Mouse (Mus musculus) liver, embryonic 14.5 days (tissue): Measurements from ENCODE around the gene Cenpi. TPM values are rescaled to one million over a fixed set of nuclear protein-coding genes. Genes with fewer than 3 reads are reported as not detected.
"Not testable (repeated sequence)": the region's sequence is repeated elsewhere in the genome, so short reads cannot be mapped to it uniquely, and the experiment has no call there.

Source experiments
- ATAC-seq: fragments of 200-750 bp; cut with Nextera tagmentation; 2 replicates; pipeline ENCODE4 v1.8.0; 2017; ENCODE audit warnings: moderate number of reproducible peaks, mild to moderate bottlenecking, moderate library complexity; ENCODE audit not compliant: insufficient read depth
- DNase-seq, 3 experiments: peaks; one replicate each; pipeline ENCODE4 v3.0.0-alpha.2; 2012 to 2013; ENCODE audit warnings: low read depth in 3 of 3, low spot score in 3 of 3
- H3K27ac ChIP-seq: fragments of 300-500 bp; sonication (generic); 2 replicates; pipeline ENCODE4 v1.5.1; 2014; ENCODE audit warnings: moderate library complexity, mild to moderate bottlenecking, control low read depth, inconsistent platforms
- H3K27me3 ChIP-seq: fragments of 300-500 bp; sonication (generic); 2 replicates; pipeline ENCODE4 v1.6.1; 2014; ENCODE audit warnings: mild to moderate bottlenecking, low read length, moderate library complexity; ENCODE audit not compliant: control insufficient read depth, insufficient read depth
- H3K36me3 ChIP-seq: fragments of 300-500 bp; sonication (generic); replicated peaks from 2 replicates; pipeline ENCODE4 v1.6.1; 2014; ENCODE audit warnings: low read depth; ENCODE audit not compliant: control insufficient read depth, insufficient read depth
- H3K4me1 ChIP-seq, 2 experiments: fragments of 200-500 bp in 1 of 2; fragments of 300-500 bp in 1 of 2; sonication (generic) in 1 of 2; replicated peaks; 2 replicates each; pipeline ENCODE4 v1.6.1; 2012 to 2014; ENCODE audit warnings: antibody characterized with exemption in 1 of 2, inconsistent platforms in 1 of 2, low read length in 1 of 2; ENCODE audit not compliant: control insufficient read depth in 2 of 2, insufficient read depth in 2 of 2
- H3K4me2 ChIP-seq: fragments of 300-500 bp; sonication (generic); 2 replicates; pipeline ENCODE4 v1.6.1; 2014; ENCODE audit warnings: low read depth, mild to moderate bottlenecking, control low read depth, moderate library complexity
- H3K4me3 ChIP-seq, 2 experiments: fragments of 200-500 bp in 1 of 2; fragments of 300-500 bp in 1 of 2; sonication (generic) in 1 of 2; 2 replicates each; pipeline ENCODE4 v1.5.1; 2012 to 2014; ENCODE audit warnings: low read depth in 2 of 2, low read length in 2 of 2, mild to moderate bottlenecking in 2 of 2, control low read depth in 1 of 2, inconsistent platforms in 1 of 2, moderate library complexity in 1 of 2; ENCODE audit not compliant: insufficient read depth in 1 of 2
- H3K9ac ChIP-seq: fragments of 300-500 bp; sonication (generic); replicated peaks from 2 replicates; pipeline ENCODE4 v1.6.1; 2014; ENCODE audit warnings: mild to moderate bottlenecking, control low read depth, moderate library complexity
- H3K9me3 ChIP-seq: fragments of 300-500 bp; sonication (generic); 2 replicates; pipeline ENCODE4 v1.6.1; 2016; ENCODE audit warnings: low read length, mixed read lengths; ENCODE audit not compliant: control insufficient read depth
- CTCF ChIP-seq: IDR thresholded peaks from 2 replicates; pipeline ENCODE4 v1.5.1; 2016; ENCODE audit warnings: antibody characterized with exemption, low read depth, control low read depth
- EP300 ChIP-seq: IDR thresholded peaks from 2 replicates; pipeline ENCODE4 v1.6.1; 2016; ENCODE audit warnings: antibody characterized with exemption, low read depth
- WGBS: fragments of 180-500 bp; shearing (Covaris S2); extraction: QIAGEN DNeasy Blood & Tissue Kit; methylation state at CpG from one replicate; pipeline ENCODE4 v1.1.7; 2014; ENCODE audit not compliant: insufficient replicate concordance; 5-methylcytosine and 5-hydroxymethylcytosine counted together
- polyA plus RNA-seq, 2 experiments: library from polyadenylated mRNA; depleted of rRNA in 1 of 2; stranded (reverse) in 1 of 2; unstranded in 1 of 2; fragments of >200 nt; fragmentation: Nextera tagmentation in 1 of 2; extraction: Ambion mirVana in 1 of 2; gene quantifications; 2 replicates each; pipeline versions ENCODE4 v1.2.1 to v1.2.3; 2012 to 2014

The Cenpi gene
- polyA plus RNA-seq, 2 experiments: 11.1 to 30.5 TPM

DNA sequence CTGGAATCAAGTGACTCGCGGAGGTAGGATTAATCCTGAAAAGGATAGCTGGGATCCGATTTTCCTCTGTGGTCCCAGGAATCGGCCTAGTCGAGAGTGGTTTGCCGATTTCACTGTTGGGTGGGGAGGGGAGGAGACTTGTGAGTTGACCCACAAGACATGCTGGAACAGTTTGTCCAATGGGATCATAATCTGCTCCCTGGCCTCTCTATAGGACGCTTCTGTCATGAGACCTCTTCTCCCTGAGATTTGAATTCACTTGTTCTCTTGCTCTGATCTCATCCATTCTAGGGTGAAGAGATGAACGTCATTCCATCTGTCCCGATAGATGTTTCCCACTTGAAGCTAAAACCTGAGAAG is 371 bp downstream of the Cenpi start:
- no peaks in the 10 kb centered on the region; a peak in 2 of 4 replicates for H3K4me1 ChIP-seq
- TF ChIP-seq CTCF (no peak), EP300 (no peak)
- peaks cover 9% of the 10 kb centered on the region for H3K36me3 ChIP-seq
- H3K27me3 ChIP-seq: no peaks in the 10 kb centered on the region
- no peak overlapping the region; the same call in 1 of the 2 replicates for H3K27ac ChIP-seq
- ATAC-seq (peak; percentile 85), DNase-seq (peak; percentile 41 to 57 (median 44))
- WGBS: 16% methylated on average over 9 of the region's 9 CpGs
- H3K9me3 ChIP-seq: no peaks in the 10 kb centered on the region
- H3K4me3 ChIP-seq: peak overlapping the region; percentile 67 to 82
- H3K4me2 ChIP-seq: peak overlapping the region; percentile 75
- peak overlapping the region; percentile 66 for H3K9ac ChIP-seq

DNA sequence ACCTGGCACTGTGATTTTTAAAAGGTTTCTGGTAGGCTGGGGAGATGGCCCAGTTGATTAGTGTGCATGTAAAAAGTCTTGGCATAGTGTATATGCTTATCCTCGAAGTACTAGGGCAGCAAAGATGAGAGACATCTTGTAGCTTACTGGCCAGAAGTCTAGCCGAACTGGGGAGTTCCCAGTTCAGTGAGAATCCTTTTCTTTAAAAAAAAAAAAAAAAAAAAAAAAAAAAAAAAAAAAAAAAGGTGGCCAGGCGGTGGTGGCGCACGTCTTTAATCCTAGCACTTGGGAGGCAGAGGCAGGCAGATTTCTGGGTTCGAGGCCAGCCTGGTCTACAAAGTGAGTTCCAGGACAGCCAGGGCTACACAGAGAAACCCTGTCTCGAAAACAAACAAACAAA is 3.3 kb downstream of the Cenpi start:
- H3K4me1 ChIP-seq, H3K9ac ChIP-seq, H3K27ac ChIP-seq, H3K27me3 ChIP-seq, DNase-seq, ATAC-seq, H3K4me2 ChIP-seq, H3K9me3 ChIP-seq, H3K36me3 ChIP-seq, H3K4me3 ChIP-seq: not testable (repeated sequence)
- 79% methylated on average over 6 of the region's 7 CpGs for WGBS

DNA sequence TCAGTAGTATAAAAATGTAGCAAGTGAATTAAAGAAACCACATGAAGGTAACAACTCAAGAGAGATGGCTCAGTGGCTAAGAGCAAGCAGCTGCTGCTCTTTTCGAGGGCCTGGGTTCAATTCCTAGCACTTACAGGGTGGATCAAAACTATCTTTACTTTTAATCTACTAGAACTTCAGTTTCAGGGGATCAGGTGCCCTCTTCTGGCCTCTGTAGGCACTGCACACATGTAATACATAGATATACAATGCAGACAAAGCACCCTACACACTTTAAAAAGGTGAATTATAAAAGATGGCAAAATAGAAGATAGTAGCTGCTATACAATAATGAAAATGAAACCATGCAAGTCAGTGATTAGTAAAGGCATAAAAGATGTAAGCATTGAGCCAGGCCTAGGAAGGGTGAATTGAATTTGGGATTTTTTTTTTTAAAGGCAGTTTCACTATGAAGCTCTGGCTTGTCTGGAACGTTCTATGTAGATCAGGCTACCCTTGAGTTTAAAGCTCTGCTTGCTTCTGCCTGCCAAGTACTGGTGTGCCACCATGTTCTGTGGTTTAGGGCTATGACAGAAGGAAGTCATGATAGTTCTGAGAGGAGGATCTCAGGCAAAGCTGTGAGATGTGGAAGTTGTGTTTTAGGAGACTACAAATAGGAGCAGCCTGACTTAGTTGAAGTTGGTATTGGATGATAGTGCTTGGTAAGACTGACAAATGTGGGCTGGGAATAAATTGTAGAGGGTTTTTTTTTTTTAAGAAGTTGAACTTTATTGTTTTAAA is 11.5 kb downstream of the Cenpi start:
- Histone ChIP-seq H3K27me3 (no peaks in the 10 kb centered on the region), H3K9ac (no peak overlapping the region), H3K4me1 (no peaks in the 10 kb centered on the region), H3K9me3 (no peaks in the 10 kb centered on the region), H3K4me2 (no peak overlapping the region), H3K27ac (no peak overlapping the region), H3K4me3 (no peak overlapping the region), H3K36me3 (peaks cover 7% of the 10 kb centered on the region)
- no peak for DNase-seq
- WGBS: 56% methylated on average over 2 of the region's 2 CpGs
- TF ChIP-seq EP300: no peak
- TF ChIP-seq CTCF: peak; percentile 47
- no peak for ATAC-seq

DNA sequence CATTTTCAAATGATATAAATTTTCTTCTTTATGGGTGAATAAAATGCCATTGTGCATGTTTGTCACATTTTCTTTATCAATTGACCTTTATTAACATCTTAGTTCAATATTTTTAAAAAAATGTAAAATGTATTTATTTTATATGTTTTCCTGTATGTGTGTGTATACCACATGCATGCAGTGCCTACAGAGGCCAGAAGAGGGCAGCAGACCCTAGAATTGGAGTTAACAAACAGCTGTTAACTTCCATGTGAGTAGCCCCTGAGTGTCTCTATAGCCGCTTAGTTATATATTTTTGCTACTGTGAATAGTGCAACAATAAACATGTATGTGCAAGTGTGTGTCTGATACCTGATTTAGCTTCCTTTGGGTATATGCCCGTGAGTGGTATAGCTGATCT is 25.4 kb downstream of the Cenpi start:
- Histone ChIP-seq H3K9me3 (no peaks in the 10 kb centered on the region), H3K27ac (no peak overlapping the region), H3K36me3 (peaks cover 2% of the 10 kb centered on the region; the same call in 1 of the 2 replicates), H3K4me1 (no peaks in the 10 kb centered on the region), H3K9ac (no peak overlapping the region), H3K27me3 (no peaks in the 10 kb centered on the region), H3K4me2 (no peak overlapping the region), H3K4me3 (no peak overlapping the region)
- TF ChIP-seq CTCF (peak; percentile 51), EP300 (no peak)
- WGBS: 75% methylated on average over 2 of the region's 2 CpGs
- ATAC-seq: no peak
- DNase-seq: no peak

DNA sequence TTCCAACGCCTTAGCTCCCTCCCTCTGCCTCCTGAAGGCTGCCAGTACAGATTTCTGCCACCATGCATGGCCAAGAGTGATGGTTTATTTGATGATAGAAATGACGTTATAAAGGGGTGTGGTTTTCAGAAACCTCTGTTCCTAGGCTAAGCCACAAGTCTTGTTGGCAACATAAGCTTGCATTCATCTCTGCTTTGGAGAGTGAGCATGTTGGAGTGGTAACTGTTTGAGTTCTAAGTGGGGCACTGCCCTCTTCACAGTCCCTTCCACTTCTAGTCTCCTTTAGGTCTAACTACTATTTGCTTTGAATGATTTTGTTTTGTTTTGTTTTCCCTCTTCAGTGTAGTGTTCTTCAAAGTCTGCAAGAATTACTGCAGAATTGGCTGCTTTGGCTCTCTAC is 34.9 kb downstream of the Cenpi start:
- Histone ChIP-seq H3K9ac (no peak overlapping the region), H3K4me1 (no peaks in the 10 kb centered on the region), H3K4me3 (no peak overlapping the region), H3K27ac (no peak overlapping the region), H3K9me3 (no peaks in the 10 kb centered on the region), H3K27me3 (no peaks in the 10 kb centered on the region), H3K4me2 (no peak overlapping the region), H3K36me3 (no peaks in the 10 kb centered on the region; the same call in 1 of the 2 replicates)
- no peak for DNase-seq
- no peak for ATAC-seq
- no peak for TF ChIP-seq EP300
- no peak for TF ChIP-seq CTCF
- 72% methylated on average over 2 of the region's 2 CpGs for WGBS
